Mouse (Mus musculus) bone marrow, adult 2 months (tissue): ENCODE data around the gene Rplp0.

Experiments
- CTCF ChIP-seq: fragments of 200-500 bp; IDR thresholded peaks from 2 replicates; pipeline ENCODE4 v1.5.1; 2011; ENCODE audit warnings: low read length, control low read depth; ENCODE audit not compliant: control insufficient read depth, insufficient read depth
- POLR2A ChIP-seq: fragments of 200-500 bp; IDR thresholded peaks from 2 replicates; pipeline ENCODE4 v1.6.1; 2011; ENCODE audit warnings: low read depth, mild to moderate bottlenecking, control low read depth, low read length, borderline replicate concordance; ENCODE audit not compliant: control insufficient read depth

GRCm38 (mm10) chr5:115569721-115570120 lies 10.5 kb downstream of the Rplp0 start:
- TF ChIP-seq CTCF (no peak), POLR2A (no peak)
